Mouse (Mus musculus): ENCODE results near the gene Tmf1.

GRCm38 (mm10) chr6:97145156-97145555 is 33.8 kb downstream of the Tmf1 start:
- no peak for TF ChIP-seq POLR2A (IDR thresholded peaks at IDR 0.05; ENCODE audit: control insufficient read depth, low read depth, low read length)
- TF ChIP-seq CTCF (IDR thresholded peaks at IDR 0.05; ENCODE audit: control insufficient read depth, insufficient read depth, insufficient replicate concordance, low read depth, low read length), result no peak

Data from testis, adult 2 months (tissue).